Mouse (Mus musculus) kidney, postnatal 25 days (tissue): ENCODE results near the gene Tepsin.
A peak's percentile ranks its signal among the peaks of the same experiment; 100 is the strongest.

Experiments used
- DNase-seq, 2 experiments: peaks; one replicate each; pipeline ENCODE4 v3.0.0; 2021; ENCODE audit warnings: mixed read lengths in 2 of 2

Tepsin gene

DNA sequence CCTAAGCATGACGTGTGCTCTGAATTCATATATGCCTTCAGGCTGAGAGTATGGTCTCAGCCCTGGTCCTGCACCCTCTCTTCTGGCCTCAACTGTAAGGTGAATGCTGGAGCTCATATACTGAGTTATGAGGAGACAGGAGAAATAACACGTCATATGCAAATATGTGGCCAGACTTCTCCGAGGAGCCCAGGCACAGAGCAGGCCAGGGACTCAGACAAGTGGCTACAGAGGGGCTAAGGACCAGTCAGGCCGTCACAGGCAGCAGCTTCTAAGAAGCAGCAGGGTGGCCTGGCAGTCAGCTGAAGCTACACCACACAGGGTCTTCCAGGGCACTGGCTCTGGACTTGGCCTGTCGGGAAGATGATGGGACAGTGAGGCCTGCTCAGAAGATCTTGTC is 35.2 kb downstream of the Tepsin start:
- no peak for DNase-seq

DNA sequence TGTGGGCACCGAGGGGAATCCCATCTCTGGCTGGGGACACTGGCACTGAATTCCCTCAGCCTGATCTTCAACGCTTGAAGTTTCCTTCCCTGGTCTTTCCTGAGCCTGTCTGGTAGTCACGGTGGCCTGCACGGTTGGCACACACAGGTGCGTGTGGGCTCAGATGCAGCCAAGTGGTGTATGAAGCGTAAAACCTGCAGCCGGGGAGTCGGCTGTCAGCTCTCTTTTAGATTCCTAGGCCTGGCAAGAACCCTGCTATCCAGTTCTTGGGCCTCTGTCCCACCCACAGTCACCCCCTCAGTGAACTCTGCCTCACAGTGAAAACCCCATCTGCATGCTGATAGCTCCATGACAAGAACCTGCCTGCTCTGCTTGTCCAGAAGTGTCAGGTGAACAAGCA is 37.9 kb downstream of the Tepsin start:
- no peak for DNase-seq

DNA sequence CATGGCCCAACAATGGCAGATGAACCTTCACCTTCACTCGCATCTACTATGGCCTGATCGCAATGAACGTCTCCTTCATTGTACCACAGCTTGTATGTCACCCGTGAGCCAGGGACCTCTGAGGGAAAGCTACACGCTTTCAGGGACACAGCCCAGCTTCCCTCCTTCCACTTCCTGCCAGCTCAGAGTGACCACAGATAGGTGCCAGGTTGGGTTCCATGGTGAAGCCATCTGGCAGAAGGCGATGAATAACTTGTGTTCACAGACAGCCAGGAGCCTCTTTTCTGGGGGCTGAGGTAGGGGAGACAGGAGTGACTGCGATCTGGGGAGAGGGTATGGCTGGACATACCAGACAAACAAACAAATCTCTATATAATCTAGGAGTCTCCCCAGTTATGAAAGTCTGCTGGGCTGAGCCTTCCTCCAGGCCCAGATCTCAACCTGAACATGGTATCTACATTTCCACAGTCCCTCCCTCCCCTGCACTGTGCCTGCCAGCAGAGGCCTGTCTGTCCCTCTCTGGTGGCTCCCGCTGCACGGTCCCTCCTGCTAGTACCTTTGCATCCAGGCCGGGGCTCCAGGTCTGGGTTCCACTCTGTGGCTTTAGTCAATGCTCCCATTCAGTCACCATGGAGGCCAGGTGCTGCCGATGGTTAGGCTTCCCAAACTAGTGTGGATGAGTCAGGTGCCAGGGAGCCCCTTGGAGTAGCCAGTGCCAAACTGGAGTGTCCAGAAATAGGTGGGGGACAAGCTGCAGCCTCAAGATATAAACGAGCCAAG is 42.4 kb downstream of the Tepsin start:
- no peak for DNase-seq

DNA sequence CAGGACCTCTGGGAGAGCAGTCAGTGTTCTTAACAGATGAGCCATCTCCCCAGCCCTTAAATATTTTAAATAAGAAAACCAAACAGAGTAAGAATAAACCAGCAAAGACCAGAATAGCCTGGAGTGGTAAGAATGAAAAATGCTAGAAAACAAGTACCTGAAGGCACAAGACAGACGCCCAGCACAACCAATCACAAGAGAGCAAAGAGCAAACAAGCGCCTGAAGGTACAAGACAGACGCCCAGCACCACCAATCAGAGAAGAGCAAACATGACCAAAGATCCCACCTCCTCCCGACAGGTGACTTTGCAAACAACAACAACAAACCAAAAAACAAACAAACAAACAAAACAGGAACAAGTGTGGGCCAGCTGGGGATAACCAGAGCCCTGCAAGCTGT is 44.7 kb downstream of the Tepsin start:
- no peak for DNase-seq

DNA sequence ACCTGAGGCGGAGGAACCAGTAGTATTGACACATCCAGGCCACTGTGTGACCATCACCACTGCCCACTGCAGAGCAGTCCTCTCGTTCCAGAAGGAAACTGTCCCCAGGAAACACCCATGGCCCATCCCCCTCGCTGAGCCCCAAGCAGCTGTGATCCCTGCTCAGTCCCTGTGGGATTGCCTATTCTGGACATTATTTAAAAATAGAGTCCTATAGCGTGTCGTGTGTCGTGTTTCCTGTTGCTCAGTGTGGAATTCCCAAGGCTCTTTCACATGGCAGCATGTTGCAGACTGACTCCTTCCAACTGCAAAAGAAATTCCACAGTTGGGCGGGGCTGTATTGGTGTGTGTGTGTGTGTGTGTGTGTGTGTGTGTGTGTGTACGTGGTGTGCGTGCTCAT is 46.3 kb downstream of the Tepsin start:
- no peak for DNase-seq

DNA sequence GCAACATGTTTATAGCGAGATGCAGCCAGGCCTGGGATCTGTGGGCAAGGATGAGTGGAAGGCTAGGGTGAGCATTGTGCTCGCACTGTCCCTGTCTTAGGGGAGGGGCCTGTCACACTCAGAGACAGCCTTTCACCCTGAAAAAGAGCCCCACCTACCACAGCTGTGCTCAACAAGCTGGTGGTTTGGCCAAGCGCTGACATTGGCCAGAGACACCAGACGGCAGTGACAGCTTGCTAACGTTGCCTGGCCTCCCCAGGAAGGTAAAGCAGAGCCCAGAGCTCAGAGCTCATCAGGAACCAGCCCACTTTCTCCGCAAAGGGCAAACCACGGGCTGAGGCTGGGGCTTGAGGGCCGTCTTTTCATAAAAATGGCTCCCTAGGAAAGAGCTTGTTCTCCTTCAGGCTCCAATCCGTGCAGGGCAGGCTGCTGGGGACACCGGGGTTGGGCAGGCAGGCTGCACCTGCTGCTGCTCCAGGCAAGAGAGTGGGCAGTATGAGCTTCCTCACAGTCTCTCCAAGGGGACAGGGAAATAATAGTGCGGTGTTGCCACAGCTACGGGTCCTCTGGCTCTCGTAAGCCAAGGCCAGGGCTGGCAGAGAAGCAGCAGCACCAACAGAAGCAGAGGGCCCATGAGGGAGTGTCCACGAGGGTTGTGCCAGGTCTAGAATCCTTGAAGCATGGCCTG is 47.3 kb downstream of the Tepsin start:
- no peak for DNase-seq

DNA sequence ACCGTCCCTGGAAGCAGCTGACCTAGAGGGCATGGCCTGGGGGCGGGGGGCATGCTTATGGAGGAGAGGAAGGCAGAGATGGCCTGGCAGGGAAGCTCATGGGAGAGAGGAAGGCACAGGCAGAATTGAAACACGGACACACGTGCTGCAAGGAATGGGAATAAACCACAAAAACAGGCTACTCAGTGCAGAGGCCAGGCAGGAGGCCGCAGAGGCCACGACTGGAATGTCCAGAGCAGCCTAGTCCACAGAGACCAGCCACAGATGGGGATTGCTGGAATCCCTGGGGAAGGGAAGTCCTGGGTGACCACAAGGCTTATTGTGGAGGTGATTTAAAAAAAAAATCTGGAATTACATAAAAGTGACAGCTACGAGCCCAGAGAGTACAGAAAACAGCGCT is 49.5 kb downstream of the Tepsin start:
- peak; percentile 43 to 68 for DNase-seq

DNA sequence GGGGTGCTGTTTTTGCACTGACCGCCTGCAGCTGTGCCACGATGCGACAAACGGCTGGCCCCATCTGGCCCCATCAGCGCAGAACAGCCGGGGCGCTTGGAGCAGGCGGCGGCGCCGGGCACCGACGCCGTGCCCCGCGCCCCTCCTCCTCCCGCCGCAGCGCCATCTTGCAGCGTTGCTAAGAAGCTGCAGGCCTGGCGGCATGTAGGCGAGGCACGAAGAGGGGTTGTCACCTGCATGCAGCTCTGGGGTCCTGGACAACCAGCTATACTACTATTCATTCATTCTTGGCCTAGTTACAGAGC is 50.3 kb downstream of the Tepsin start:
- DNase-seq = no peak

DNA sequence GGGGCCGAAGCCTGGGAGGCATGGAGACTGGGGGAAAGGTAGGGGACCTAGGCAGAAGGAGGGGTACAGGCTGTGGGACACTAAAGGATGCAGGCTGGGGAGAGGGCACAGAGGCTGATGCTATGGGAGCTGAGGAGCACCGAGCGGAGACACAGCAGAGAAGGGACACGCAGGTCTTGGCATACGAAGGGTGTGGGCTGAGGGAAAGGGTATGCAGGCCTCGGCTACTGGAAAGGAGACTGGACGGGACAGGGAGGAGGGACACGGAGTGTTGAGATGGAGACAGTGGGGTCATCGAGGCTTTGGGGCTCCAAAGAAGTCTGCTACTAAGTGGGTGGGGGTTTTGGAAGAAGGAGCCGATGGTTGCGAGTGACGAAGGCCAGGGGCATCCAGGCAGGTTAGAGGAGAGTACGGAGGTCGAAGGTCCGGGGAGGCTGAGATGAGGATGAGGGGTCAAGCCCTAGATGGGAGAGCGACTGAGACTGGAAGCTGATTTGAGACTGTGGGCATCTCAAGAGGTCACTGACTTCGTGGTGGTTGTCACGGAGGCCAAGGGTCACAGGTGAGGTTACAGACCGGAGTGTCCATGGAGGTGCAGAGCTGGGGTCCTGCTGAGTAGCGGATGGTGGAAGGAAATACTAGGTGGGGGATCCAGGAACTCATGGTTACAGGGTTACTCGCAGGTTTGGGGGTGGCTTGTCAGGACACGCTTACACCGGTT is 50.8 kb downstream of the Tepsin start:
- no peak for DNase-seq

DNA sequence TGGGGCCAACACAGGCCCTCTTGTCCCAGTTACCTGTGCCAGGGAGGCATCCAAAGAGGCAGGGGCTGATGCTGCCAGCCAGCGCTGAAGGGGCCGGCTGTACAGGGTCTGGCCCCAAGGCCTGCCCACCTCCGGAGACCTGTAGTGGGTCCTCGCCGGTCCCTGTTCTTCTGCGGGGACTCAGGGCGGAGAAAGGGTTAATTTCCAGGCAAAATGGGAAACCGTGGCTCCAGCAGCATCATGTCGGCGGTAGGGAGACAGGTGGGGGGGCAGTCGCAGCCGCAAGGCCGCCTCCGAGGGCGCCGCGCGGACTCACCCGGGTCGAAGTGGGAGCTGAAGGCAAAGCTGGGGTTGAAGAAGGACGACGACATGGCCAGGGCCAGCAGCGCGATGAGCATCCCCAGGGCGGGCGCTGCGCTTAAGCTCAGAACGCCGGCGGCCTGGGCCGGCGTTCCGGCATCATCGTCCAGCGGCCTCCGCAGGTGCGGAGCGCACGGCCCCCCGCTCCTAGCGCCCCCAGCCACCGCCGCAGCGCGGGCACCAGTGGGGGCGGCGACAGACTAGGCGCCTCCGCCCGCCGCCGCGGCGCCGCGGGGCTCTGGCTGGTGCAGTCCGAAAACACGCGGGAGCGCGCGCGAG is 51.9 kb downstream of the Tepsin start, which contains the start of gene Aatk:
Aatk (minus strand) TSS at position 615 of the 639 bp plus-strand sequence.
- DNase-seq = no peak

DNA sequence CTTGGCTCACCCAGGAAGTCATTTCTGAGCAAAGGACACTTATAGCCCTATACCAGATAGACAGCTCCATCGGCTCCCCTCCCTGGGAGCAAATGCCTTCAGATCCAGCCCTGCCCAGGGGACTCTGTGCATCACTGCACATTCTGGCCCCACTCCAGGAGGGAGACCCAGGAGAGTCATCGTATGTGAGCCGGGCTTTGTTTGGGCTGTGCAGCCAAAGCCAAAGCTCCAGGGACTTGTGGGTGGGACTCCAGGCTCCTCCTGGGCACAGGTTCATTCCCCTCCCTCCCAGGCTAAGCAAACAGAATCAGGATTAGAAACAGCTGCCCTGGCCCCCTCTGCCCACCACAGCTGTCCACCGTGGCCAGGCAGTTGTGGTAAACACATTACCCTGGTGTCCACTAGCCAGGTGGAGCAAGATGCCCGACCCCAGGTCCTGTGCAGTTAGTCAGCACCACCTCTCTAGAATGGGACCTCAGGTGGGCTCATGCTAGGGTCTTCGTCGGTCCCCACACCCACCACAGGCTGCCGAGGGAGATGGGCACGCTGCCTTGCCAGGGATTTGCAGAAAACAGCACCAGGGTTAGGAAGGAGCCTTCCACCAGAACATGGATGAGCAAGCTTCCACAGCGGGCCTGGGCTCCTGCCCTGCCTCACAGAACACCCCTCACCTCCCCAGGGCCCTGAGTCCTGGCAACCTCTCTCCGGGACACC is 52.5 kb downstream of the Tepsin start:
- DNase-seq = no peak

DNA sequence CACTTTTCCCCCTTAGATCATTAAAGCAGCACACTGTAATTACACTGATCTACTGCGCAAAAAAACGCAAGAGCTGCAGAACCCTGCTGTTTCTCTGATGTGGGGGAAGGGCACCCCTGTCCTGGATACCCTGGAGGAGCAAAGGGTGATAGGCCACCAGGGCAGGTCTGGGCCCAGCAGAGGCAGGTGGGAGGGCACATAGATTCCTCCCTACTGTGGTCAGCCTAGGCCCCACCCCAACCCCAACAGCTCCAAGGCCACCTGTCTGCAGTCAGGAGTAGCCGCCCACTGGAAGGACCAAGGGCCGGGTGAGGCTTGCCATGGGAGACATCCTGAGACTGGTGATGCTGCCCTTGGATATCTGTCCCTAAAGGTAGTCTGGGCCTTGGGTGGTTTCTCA is 53.2 kb downstream of the Tepsin start:
- DNase-seq = no peak

DNA sequence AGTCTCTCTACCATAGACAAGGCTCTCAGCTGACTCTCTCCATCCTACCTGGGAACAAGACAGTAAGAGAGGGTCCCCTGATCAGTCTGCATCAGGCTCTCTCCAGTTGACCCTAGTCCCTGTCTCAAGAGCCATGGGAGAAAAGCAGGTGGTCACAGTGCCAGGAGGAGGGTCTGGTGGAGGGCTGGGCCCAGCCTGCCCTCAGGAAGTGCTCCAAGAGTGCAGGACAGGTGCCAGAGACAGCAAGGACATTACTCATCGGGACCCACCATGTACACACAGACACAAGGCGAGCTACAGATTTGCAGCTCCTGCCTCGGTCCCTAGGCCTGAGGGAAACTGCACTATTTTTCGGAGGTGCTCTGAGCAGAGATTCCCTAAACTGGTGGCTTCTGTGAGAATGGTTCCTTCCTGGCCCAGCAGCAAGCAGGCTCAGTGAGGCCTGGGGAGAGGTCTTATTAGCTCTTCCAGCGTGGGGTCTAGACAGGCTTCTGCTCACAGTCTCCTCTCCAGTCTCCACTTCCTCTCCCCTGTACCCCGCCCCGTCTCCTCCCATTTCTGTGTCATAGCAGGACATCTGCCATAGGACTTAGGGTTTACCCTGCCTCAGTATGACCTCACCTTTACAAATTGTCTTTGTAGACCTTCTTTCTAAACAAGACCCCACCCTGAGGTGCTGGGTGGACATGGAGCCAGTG is 56.2 kb downstream of the Tepsin start:
- no peak for DNase-seq

DNA sequence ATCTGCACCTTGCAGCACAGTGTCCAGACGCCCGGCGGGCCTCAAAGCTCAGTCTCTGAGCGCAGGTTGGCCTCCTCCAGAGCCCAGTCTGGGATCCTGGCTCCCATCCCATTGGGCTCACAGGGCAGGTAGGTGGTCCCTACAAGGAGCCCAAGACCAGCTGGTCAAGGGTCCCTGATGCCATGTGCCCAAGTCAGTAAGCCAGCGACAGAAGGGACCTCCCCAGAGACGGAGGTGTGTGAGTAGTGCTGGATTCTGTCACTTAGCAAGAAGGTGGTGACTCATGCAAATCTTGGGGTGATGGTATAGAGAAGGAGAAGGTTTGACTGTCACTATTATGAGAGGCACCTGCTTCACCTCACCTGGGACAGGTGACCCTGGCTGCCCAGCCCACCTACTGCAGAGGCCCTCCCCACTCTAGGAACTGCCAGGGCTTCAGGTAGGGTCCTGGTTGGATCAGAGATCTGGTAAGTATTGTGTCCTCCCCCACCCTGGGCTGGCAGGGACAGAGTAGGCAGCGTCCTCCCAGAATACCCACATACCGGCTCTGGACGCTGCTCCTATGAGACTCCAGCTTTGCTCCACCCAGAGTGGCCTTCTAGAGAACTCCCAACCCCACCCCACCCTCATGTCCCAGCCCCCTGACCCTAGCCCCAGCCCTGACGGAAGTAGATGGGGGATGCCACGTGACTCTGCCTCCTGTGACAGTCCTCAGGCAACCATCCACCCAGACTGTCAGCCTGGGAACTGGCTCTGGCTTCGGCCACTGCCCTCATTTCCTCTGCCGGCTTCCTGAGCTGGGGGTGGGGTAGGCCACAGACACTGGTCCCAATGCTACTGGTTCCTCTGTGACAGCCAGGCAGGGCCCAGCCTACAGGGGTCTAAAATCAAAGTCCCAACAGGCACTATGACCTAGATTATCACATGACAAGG is 57.1 kb downstream of the Tepsin start:
- DNase-seq = peak; percentile 85 to 94
